Comparison of ENCODE assay signal across 8 mouse cellular contexts in genomic region chr2:116074726-116075440, GRCm38 (mm10). TPM values are rescaled to one million over a fixed set of nuclear protein-coding genes. Genes with fewer than 3 reads are reported as not detected.
DNase-seq lines count a peak whose midpoint lies in the region; ATAC-seq lines count a peak whose summit lies in the region.

No protein-coding gene starts in this region.

- H3K36me3 ChIP-seq in limb, embryonic 15.5 days, result no peaks in the 10 kb centered on the region

- WGBS in limb, embryonic 15.5 days, result 7% methylated on average over 17 of the region's 17 CpGs

- H3K4me1 ChIP-seq in limb, embryonic 15.5 days, result peaks cover 16% of the 10 kb centered on the region

- peak overlapping the region; percentile 76; the same call in 1 of the 2 replicates for H3K4me2 ChIP-seq in limb, embryonic 15.5 days

- ATAC-seq in limb, embryonic 15.5 days (ENCODE audit: insufficient number of reproducible peaks, low FRiP score, low TSS enrichment, low read depth), result no peak

- peaks cover 81% of the 10 kb centered on the region for H3K27me3 ChIP-seq in limb, embryonic 15.5 days

- no peaks in the 10 kb centered on the region for H3K9me3 ChIP-seq in limb, embryonic 15.5 days

- H3K4me3 ChIP-seq in limb, embryonic 15.5 days, result peak overlapping the region; percentile 46

- H3K9ac ChIP-seq in limb, embryonic 15.5 days, result no peak overlapping the region

- no peak overlapping the region for H3K27ac ChIP-seq in limb, embryonic 15.5 days

- peak; percentile 37 for DNase-seq in embryo, embryonic 10.5 days (ENCODE audit: low spot score)
- no peak for DNase-seq in embryo, embryonic 10 days (ENCODE audit: low spot score)
- peak; percentile 22 for DNase-seq in retina, postnatal 1 day
- no peak for DNase-seq in retina, embryonic 14.5 days (ENCODE audit: low spot score)
- DNase-seq in thymus, postnatal 4 days, result no peak
- DNase-seq in left cerebral cortex, adult 9 months (ENCODE audit: low spot score in 2 of 2), result no peak
- no peak for DNase-seq in ovary, postnatal 14 days (ENCODE audit: low spot score)

RNA-seq across cellular contexts. Expression of gene Meis2, which starts 9.2 kb away (rescaled TPM):
- 13.7 and 17.1 TPM in 2 replicates for polyA plus RNA-seq in limb, embryonic 15.5 days (2015; fragmentation: Nextera tagmentation; extraction: Ambion mirVana)

Comparison
In these comparisons a context has a peak if more than half of its experiments do, and no peak if none do; other contexts are left out.
1. DNase-seq: peak in embryo, embryonic 10.5 days (single experiment) and retina, postnatal 1 day (single experiment); none in embryo, embryonic 10 days (single experiment), retina, embryonic 14.5 days (single experiment), thymus, postnatal 4 days (single experiment), left cerebral cortex, adult 9 months (0 of 2) and ovary, postnatal 14 days (single experiment).